Mouse (Mus musculus) hindbrain, embryonic 11.5 days (tissue): ENCODE measurements around the gene Lef1. TPM values are rescaled to one million over a fixed set of nuclear protein-coding genes. Genes with fewer than 3 reads are reported as not detected.
A peak's percentile ranks its signal among the peaks of the same experiment; 100 is the strongest.

Experiments
- ATAC-seq: fragments of 200-750 bp; cut with Nextera tagmentation; 2 replicates; pipeline ENCODE4 v1.8.0; 2017; ENCODE audit warnings: mild to moderate bottlenecking, moderate TSS enrichment, moderate library complexity; ENCODE audit not compliant: low FRiP score
- DNase-seq: peaks from one replicate; pipeline ENCODE4 v3.0.0-alpha.2; 2015; ENCODE audit warnings: low spot score
- H3K27ac ChIP-seq: fragments of 300-500 bp; sonication (generic); 2 replicates; pipeline ENCODE4 v1.5.1; 2014; ENCODE audit warnings: mild to moderate bottlenecking, low read depth, low read length
- H3K27me3 ChIP-seq: fragments of 300-500 bp; sonication (generic); 2 replicates; pipeline ENCODE4 v1.6.1; 2014; ENCODE audit warnings: mild to moderate bottlenecking, low read length, moderate library complexity, mixed read lengths; ENCODE audit not compliant: control insufficient read depth, insufficient read depth
- H3K36me3 ChIP-seq: fragments of 300-500 bp; sonication (generic); 2 replicates; pipeline ENCODE4 v1.6.1; 2014; ENCODE audit warnings: mild to moderate bottlenecking, low read length, moderate library complexity, mixed read lengths; ENCODE audit not compliant: control insufficient read depth, insufficient read depth
- H3K4me1 ChIP-seq: fragments of 300-500 bp; sonication (generic); replicated peaks from 2 replicates; pipeline ENCODE4 v1.6.1; 2014; ENCODE audit warnings: low read length, mixed read lengths; ENCODE audit not compliant: control insufficient read depth, insufficient read depth
- H3K4me2 ChIP-seq: fragments of 300-500 bp; sonication (generic); replicated peaks from 2 replicates; pipeline ENCODE4 v1.6.1; 2014; ENCODE audit warnings: mild to moderate bottlenecking, low read depth, low read length
- H3K4me3 ChIP-seq: fragments of 300-500 bp; sonication (generic); 2 replicates; pipeline ENCODE4 v1.5.1; 2014; ENCODE audit warnings: low read depth, low read length
- H3K9ac ChIP-seq: fragments of 300-500 bp; sonication (generic); 2 replicates; pipeline ENCODE4 v1.6.1; 2014; ENCODE audit warnings: low read depth, low read length
- H3K9me3 ChIP-seq: fragments of 300-500 bp; sonication (generic); 2 replicates; pipeline ENCODE4 v1.6.1; 2016; ENCODE audit warnings: low read length; ENCODE audit not compliant: control insufficient read depth
- WGBS: fragments of 180-500 bp; shearing (Covaris S2); extraction: QIAGEN DNeasy Blood & Tissue Kit; methylation state at CpG from one replicate; pipeline ENCODE4 v1.1.7; 2014; 5-methylcytosine and 5-hydroxymethylcytosine counted together
- polyA plus RNA-seq: library from polyadenylated mRNA; unstranded; fragments of >200 nt; fragmentation: Nextera tagmentation; extraction: Ambion mirVana; gene quantifications from 2 replicates; pipeline ENCODE4 v1.2.1, GENCODE M21; 2014

The Lef1 gene
- polyA plus RNA-seq, 1 experiment from 2014 or later, result 24.6 TPM

- WGBS, result 50% methylated on average over 8 of the region's 8 CpGs
- Histone ChIP-seq H3K9ac (no peak overlapping the region), H3K36me3 (no peaks in the 10 kb centered on the region), H3K4me1 (peaks cover 14% of the 10 kb centered on the region), H3K27me3 (peaks cover 38% of the 10 kb centered on the region), H3K4me2 (no peak overlapping the region), H3K27ac (no peak overlapping the region), H3K9me3 (no peaks in the 10 kb centered on the region), H3K4me3 (no peak overlapping the region)
- DNase-seq, result no peak
- no peak for ATAC-seq
Measured at GRCm38 (mm10) chr3:131105362-131105761, 4.9 kb upstream of the Lef1 start.

GRCm38 (mm10) chr3:131105940-131106401 is 4.3 kb upstream of the Lef1 start:
- Histone ChIP-seq H3K4me2 (peak overlapping the region; percentile 55), H3K4me3 (peak overlapping the region; percentile 27), H3K36me3 (no peaks in the 10 kb centered on the region), H3K9ac (peak overlapping the region; percentile 43; the same call in 1 of the 2 replicates), H3K27ac (peak overlapping the region; percentile 48; the same call in 1 of the 2 replicates), H3K4me1 (peaks cover 15% of the 10 kb centered on the region), H3K27me3 (peaks cover 38% of the 10 kb centered on the region), H3K9me3 (no peaks in the 10 kb centered on the region)
- WGBS, result 0% methylated on average over 35 of the region's 36 CpGs
- ATAC-seq (peak; percentile 71), DNase-seq (peak; percentile 86)

DNA sequence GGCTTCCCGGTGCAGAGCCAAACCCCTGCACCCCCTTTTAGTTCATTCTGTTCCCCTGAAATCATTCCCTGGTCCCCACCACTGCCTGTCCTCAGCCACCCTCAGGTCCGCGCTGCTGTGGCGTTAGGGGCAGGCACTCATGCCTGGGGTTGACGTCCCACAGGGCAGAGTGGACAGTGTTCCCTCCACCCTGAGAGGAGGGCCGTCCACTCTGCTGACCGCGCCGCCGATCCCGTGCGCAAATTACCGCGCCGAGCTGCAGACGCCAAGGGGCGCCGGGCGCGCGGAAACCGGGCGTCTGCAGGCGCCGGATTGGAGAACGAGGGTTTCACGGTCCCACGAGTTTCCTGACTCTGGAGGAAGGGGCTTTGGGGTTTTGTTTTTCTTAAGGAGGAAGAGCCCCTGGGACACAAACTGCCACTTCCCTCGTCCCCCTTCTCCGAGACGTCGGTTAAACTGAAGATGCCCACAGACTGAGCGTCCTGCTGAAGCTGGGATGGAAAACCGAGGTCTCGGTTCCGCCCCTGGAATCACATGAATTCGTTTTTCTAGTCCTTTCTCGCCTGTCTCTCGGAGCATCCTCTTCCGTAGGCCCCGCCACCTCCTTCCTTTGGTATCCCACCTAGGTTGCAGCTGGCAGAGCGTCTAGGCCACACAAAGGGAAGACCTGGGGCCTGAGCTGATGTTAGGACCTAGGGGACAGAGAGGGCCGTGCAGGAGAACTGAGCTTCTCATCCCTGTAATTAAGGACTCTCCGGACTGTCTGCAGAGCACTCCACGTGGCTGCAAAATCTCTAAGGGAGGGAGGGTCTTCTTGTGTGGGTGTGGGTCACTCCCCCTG is 3.6 kb upstream of the Lef1 start:
- no peaks in the 10 kb centered on the region for H3K9me3 ChIP-seq
- H3K36me3 ChIP-seq, result no peaks in the 10 kb centered on the region
- DNase-seq, result peak; percentile 73
- peaks cover 41% of the 10 kb centered on the region for H3K27me3 ChIP-seq
- WGBS, result under 1% methylated on average over 45 of the region's 45 CpGs
- H3K9ac ChIP-seq, result peak overlapping the region; percentile 43; the same call in 1 of the 2 replicates
- H3K4me2 ChIP-seq, result peak overlapping the region; percentile 55
- peak overlapping the region; percentile 48; the same call in 1 of the 2 replicates for H3K27ac ChIP-seq
- H3K4me1 ChIP-seq, result peaks cover 16% of the 10 kb centered on the region
- H3K4me3 ChIP-seq, result peak overlapping the region; percentile 27
- ATAC-seq, result peak; percentile 7

DNA sequence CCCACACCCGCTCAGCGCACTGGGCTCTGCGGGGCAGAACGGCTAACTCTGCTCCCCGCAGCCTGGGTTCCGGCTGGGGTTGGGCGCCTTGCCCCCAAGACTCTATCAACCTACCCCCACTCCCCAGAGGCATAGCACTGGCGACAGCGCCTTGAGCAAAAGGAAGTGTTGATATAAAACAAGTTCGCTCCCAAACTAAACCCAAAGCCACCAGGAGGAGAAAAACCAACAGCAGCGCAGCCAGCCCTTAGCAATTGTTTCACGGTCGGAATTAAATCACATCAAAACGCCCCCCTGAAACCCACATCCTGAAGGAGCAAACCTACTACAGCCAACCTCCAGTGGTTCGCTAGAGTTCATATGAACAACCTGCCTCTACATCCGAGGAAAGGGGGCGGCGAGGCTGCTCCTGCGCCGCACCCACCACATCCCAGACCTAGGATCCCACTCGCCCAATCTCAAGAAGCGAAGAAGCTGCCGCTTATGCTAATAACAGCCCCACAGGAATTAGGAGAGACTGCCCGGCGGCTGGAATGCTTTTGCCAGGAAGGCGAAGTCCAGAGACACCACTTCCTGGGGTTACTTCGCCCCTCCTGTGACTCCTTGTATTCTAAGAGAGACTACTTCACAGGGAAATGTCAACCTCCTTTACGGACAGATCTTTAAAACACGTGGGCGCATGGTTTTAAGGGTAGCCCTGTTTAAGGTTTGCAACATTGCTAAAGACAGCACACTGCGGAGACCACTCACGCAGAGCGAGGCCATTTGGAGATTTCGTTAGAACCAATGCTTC is 2.8 kb upstream of the Lef1 start:
- peak overlapping the region; percentile 55 for H3K4me2 ChIP-seq
- H3K27me3 ChIP-seq, result peaks cover 41% of the 10 kb centered on the region
- under 1% methylated on average over 34 of the region's 34 CpGs for WGBS
- H3K9me3 ChIP-seq, result no peaks in the 10 kb centered on the region
- H3K36me3 ChIP-seq, result no peaks in the 10 kb centered on the region
- no peak overlapping the region for H3K9ac ChIP-seq
- DNase-seq, result peak; percentile 63
- peak overlapping the region; percentile 27 for H3K4me3 ChIP-seq
- ATAC-seq, result no peak
- peaks cover 15% of the 10 kb centered on the region for H3K4me1 ChIP-seq
- no peak overlapping the region for H3K27ac ChIP-seq

- ATAC-seq (no peak), DNase-seq (peak; percentile 59)
- peak overlapping the region; percentile 55; the same call in 1 of the 2 replicates for H3K4me2 ChIP-seq
- no peak overlapping the region for H3K27ac ChIP-seq
- H3K9ac ChIP-seq, result no peak overlapping the region
- WGBS, result 1% methylated on average over 9 of the region's 9 CpGs
- no peak overlapping the region; the same call in 1 of the 2 replicates for H3K4me3 ChIP-seq
- H3K36me3 ChIP-seq, result no peaks in the 10 kb centered on the region
- H3K4me1 ChIP-seq, result peaks cover 16% of the 10 kb centered on the region
- no peaks in the 10 kb centered on the region for H3K9me3 ChIP-seq
- H3K27me3 ChIP-seq, result peaks cover 39% of the 10 kb centered on the region
Measured at GRCm38 (mm10) chr3:131108094-131108653, 2.1 kb upstream of the Lef1 start.

DNA sequence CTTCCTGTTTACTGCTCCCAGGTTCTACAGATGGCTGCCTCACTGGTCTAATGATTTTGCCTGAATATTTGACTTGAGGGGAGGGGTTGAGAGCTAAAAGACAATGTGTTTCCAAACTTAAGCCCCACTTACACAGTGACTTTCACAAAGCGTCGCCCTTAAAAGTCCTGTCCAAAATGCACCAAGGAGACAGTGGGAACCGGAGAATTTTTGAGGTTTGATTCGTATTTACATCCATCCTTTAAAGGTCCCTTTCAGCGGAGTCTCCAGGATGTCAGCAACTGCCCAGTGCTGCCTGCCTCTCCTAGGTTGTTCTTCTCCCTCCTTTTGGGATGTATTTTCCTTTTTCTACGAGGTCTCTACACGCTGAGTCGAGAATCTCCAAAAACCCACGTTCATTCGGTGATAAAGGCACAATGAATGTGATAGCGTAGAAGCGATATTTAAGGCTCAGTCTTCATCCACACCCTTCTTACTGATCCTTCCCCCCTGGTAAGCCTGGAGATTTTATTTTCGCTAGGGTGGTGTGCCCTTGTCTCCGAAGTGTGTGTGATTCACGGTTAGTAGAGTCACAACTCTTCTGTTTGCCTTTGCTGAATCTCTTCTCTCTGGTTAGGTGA is 1.1 kb upstream of the Lef1 start:
- ATAC-seq (no peak), DNase-seq (peak; percentile 61)
- Histone ChIP-seq H3K36me3 (no peaks in the 10 kb centered on the region), H3K4me1 (peaks cover 16% of the 10 kb centered on the region), H3K4me3 (peak overlapping the region; percentile 56; the same call in 1 of the 2 replicates), H3K4me2 (peak overlapping the region; percentile 93; the same call in 1 of the 2 replicates), H3K27ac (no peak overlapping the region), H3K27me3 (peaks cover 40% of the 10 kb centered on the region), H3K9ac (no peak overlapping the region), H3K9me3 (no peaks in the 10 kb centered on the region)
- 1% methylated on average over 15 of the region's 15 CpGs for WGBS

DNA sequence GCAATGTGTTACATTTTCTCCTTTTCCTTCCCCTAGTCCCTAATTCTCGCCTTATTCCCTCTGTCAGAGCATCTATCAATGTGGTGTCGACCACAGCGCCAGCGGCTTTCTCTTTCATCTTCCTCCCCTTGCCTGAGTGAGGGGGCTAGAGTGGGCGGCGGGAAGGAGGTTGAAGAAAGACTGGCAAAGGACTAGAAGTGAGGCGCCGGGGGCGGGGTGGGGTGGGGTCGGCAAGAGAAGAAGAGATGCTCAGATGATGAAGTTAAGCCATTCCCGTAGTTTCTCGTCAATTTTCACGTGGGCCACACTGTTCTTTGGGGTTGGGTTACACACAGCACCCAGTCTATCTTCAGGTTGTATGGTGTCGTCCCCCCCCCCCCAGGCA is 593 bp upstream of the Lef1 start:
- peaks cover 39% of the 10 kb centered on the region for H3K27me3 ChIP-seq
- H3K9ac ChIP-seq, result no peak overlapping the region

More for the DNA sequence above, 593 bp upstream of the Lef1 start:
- DNase-seq (no peak), ATAC-seq (peak; percentile 10; the same call in 1 of the 2 replicates)
- H3K4me3 ChIP-seq, result peak overlapping the region; percentile 56
- H3K4me1 ChIP-seq, result peaks cover 16% of the 10 kb centered on the region
- H3K27ac ChIP-seq, result no peak overlapping the region
- H3K4me2 ChIP-seq, result peak overlapping the region; percentile 93
- H3K9me3 ChIP-seq, result no peaks in the 10 kb centered on the region
- no peaks in the 10 kb centered on the region for H3K36me3 ChIP-seq
- 1% methylated on average over 13 of the region's 14 CpGs for WGBS
